In genomic region chr2:20894100-20894690, GRCm38 (mm10) we compare ENCODE assay signal across 9 mouse cellular contexts.
DNase-seq lines count a peak whose midpoint lies in the region; ATAC-seq and TF ChIP-seq lines count a peak whose summit lies in the region.
"Had no signal": no experiment of that assay in that cellular context is flagged by ENCODE, and none has a peak within 500 bp of the region (broad histone marks: within the 10 kb centered on the region; RNA-seq: fewer than 3 reads in every experiment).

No protein-coding gene starts in this region.

- H3K4me1 ChIP-seq in bone marrow, adult 2 months (ENCODE audit: control insufficient read depth, insufficient read depth, low read length), result no peaks in the 10 kb centered on the region; the same call in 1 of the 2 replicates
- H3K4me1 ChIP-seq in forebrain, embryonic 15.5 days, result peaks cover 15% of the 10 kb centered on the region
- H3K4me1 ChIP-seq in kidney, embryonic 16.5 days (ENCODE audit: insufficient read depth, low read length), result peaks cover 7% of the 10 kb centered on the region; the same call in 1 of the 2 replicates
- no peaks in the 10 kb centered on the region for H3K4me1 ChIP-seq in midbrain, embryonic 11.5 days (ENCODE audit: control insufficient read depth, insufficient read depth, low read length)

- peak; percentile 41 to 50 for DNase-seq in heart, adult 18-20 months
- no peak for DNase-seq in heart, postnatal 25 days (ENCODE audit: low spot score)
- DNase-seq in midbrain, embryonic 11.5 days (ENCODE audit: low spot score, missing footprints), result peak; percentile 91
- peak; percentile 78 for DNase-seq in yolk sac, embryonic 10.5 days (ENCODE audit: low spot score)
- no peak for DNase-seq in layer of hippocampus, adult 11-12 months (ENCODE audit: low spot score)

- H3K9me3 ChIP-seq in forebrain, embryonic 15.5 days, result no peaks in the 10 kb centered on the region
- no peaks in the 10 kb centered on the region for H3K9me3 ChIP-seq in kidney, embryonic 16.5 days (ENCODE audit: low read length)
- no peaks in the 10 kb centered on the region for H3K9me3 ChIP-seq in midbrain, embryonic 11.5 days (ENCODE audit: control insufficient read depth, low read length)

- no peak overlapping the region for H3K9ac ChIP-seq in forebrain, embryonic 15.5 days (replicated peaks)
- H3K9ac ChIP-seq in kidney, embryonic 16.5 days (replicated peaks; ENCODE audit: low read length), result no peak overlapping the region
- H3K9ac ChIP-seq in midbrain, embryonic 11.5 days (ENCODE audit: low read length), result no peak overlapping the region

- ATAC-seq in forebrain, embryonic 15.5 days (replicated peaks), result peak; percentile 42; the same call in 1 of the 2 replicates
- 0 out of 2 replicates have a peak, but pooled peaks have one; percentile 31 for ATAC-seq in kidney, embryonic 16.5 days (ENCODE audit: low FRiP score, low TSS enrichment)
- peak; percentile 75 for ATAC-seq in midbrain, embryonic 11.5 days (ENCODE audit: low FRiP score)

- H3K27me3 ChIP-seq in forebrain, embryonic 15.5 days, result no peaks in the 10 kb centered on the region
- no peaks in the 10 kb centered on the region for H3K27me3 ChIP-seq in kidney, embryonic 16.5 days (ENCODE audit: insufficient read depth, low read length)
- no peaks in the 10 kb centered on the region for H3K27me3 ChIP-seq in midbrain, embryonic 11.5 days (ENCODE audit: control insufficient read depth, insufficient read depth, low read length)

- no peak overlapping the region for H3K27ac ChIP-seq in bone marrow, adult 2 months (ENCODE audit: control insufficient read depth, insufficient read depth, low read depth, low read length, poor library complexity)
- H3K27ac ChIP-seq in forebrain, embryonic 15.5 days (replicated peaks), result no peak overlapping the region
- H3K27ac ChIP-seq in kidney, embryonic 16.5 days (ENCODE audit: low read length), result no peak overlapping the region
- no peak overlapping the region for H3K27ac ChIP-seq in midbrain, embryonic 11.5 days (ENCODE audit: low read depth, low read length)
- H3K27ac ChIP-seq: macrophage had no signal

- no peak overlapping the region for H3K4me2 ChIP-seq in forebrain, embryonic 15.5 days (replicated peaks)
- no peak overlapping the region for H3K4me2 ChIP-seq in kidney, embryonic 16.5 days (replicated peaks; ENCODE audit: low read depth, low read length)
- H3K4me2 ChIP-seq in midbrain, embryonic 11.5 days, result no peak overlapping the region

- H3K4me3 ChIP-seq in bone marrow, adult 2 months (replicated peaks; ENCODE audit: control insufficient read depth, low read depth, low read length), result no peak overlapping the region
- H3K4me3 ChIP-seq in forebrain, embryonic 15.5 days, result no peak overlapping the region
- H3K4me3 ChIP-seq in kidney, embryonic 16.5 days (ENCODE audit: low read length), result no peak overlapping the region
- no peak overlapping the region for H3K4me3 ChIP-seq in midbrain, embryonic 11.5 days (ENCODE audit: low read depth, low read length)

- TF ChIP-seq POLR2A in bone marrow, adult 2 months (IDR thresholded peaks at IDR 0.05; ENCODE audit: borderline replicate concordance, control insufficient read depth, low read depth, low read length), result no peak

- intact Hi-C loops in heart, postnatal 25 days (cut with DNase I), result loop anchor here (2.0 kb wide), 1 partner anchor 293 kb away; no protein-coding TSS in a partner anchor

- TF ChIP-seq CTCF in bone marrow, adult 2 months (IDR thresholded peaks at IDR 0.05; ENCODE audit: control insufficient read depth, insufficient read depth, low read length), result peak; percentile 41

- WGBS in bone marrow, adult 2 months, result 42% methylated on average over 5 of the region's 5 CpGs
- 26% methylated on average over 5 of the region's 5 CpGs for WGBS in forebrain, embryonic 15.5 days
- WGBS in kidney, embryonic 16.5 days, result 35% methylated on average over 5 of the region's 5 CpGs
- WGBS in midbrain, embryonic 11.5 days, result 52% methylated on average over 5 of the region's 5 CpGs

- peaks cover 5% of the 10 kb centered on the region; the same call in 1 of the 2 replicates for H3K36me3 ChIP-seq in forebrain, embryonic 15.5 days
- H3K36me3 ChIP-seq in kidney, embryonic 16.5 days (ENCODE audit: insufficient read depth, low read length), result no peaks in the 10 kb centered on the region
- no peaks in the 10 kb centered on the region for H3K36me3 ChIP-seq in midbrain, embryonic 11.5 days (ENCODE audit: control insufficient read depth, insufficient read depth, low read length)

Comparison
In these comparisons a context has a peak if more than half of its experiments do, and no peak if none do; other contexts are left out.
1. DNase-seq: peak in heart, adult 18-20 months (2 of 2), midbrain, embryonic 11.5 days (single experiment) and yolk sac, embryonic 10.5 days (single experiment); none in heart, postnatal 25 days (single experiment) and layer of hippocampus, adult 11-12 months (single experiment).
2. Peak in every context shown above with its lines, with median percentiles within 50 percentile points of each other: ATAC-seq.